Mouse (Mus musculus): ENCODE measurements at regions not wholly inside any gene's neighbourhood (a gene's known extent, or its start where the extent isn't known, plus 50 kb on each side); places are given as distances from the start of the nearest gene placed in this dataset.
A peak's percentile ranks its signal among the peaks of the same experiment; 100 is the strongest.

- Histone ChIP-seq H3K9me3 (ENCODE audit: control insufficient read depth, low read length) (no peaks in the 10 kb centered on the region), H3K4me3 (ENCODE audit: low read depth, low read length) (no peak overlapping the region), H3K27me3 (ENCODE audit: control insufficient read depth, insufficient read depth, low read length) (0 out of 2 replicates have a peak, but pooled peaks cover 2% of the 10 kb centered on the region), H3K27ac (ENCODE audit: low read depth, low read length) (no peak overlapping the region), H3K4me2 (no peak overlapping the region), H3K9ac (ENCODE audit: low read length) (no peak overlapping the region), H3K4me1 (ENCODE audit: control insufficient read depth, insufficient read depth, low read length) (peaks cover 12% of the 10 kb centered on the region), H3K36me3 (ENCODE audit: control insufficient read depth, insufficient read depth, low read length) (no peaks in the 10 kb centered on the region)
- WGBS: 83% methylated on average over 2 of the region's 2 CpGs
- no peak for ATAC-seq (ENCODE audit: low FRiP score)
- no peak for DNase-seq (ENCODE audit: low spot score, missing footprints)
Measured at GRCm38 (mm10) chr7:136127576-136127975, 411.4 kb upstream of the Mki67 start.

DNA sequence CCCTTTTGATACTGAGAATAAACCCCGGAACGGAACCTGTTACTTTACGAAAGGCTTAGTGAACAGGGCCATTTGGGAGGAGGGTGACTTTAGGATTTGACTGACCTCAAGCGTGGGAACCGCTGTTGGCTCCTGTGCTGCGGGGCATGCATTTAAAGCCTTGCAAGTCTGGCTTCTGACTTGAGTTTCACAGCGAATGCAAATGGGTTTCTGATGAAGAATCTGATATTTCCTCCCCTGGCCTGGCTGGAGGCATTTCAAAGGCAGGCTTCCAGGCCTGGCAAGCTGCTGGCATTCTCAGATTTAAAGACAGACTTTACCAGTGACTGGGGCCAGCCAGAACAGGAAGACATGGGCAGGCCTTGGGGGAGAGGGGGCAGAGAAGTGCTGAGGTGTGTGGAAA is 413.6 kb upstream of the Mki67 start:
- ATAC-seq (ENCODE audit: low FRiP score) (0 out of 2 replicates have a peak, but pooled peaks have one; percentile 44), DNase-seq (ENCODE audit: low spot score, missing footprints) (peak; percentile 86)
- WGBS: 15% methylated on average over 7 of the region's 7 CpGs
- Histone ChIP-seq H3K27ac (ENCODE audit: low read depth, low read length) (peak overlapping the region; percentile 20; the same call in 1 of the 2 replicates), H3K27me3 (ENCODE audit: control insufficient read depth, insufficient read depth, low read length) (0 out of 2 replicates have a peak, but pooled peaks cover 2% of the 10 kb centered on the region), H3K9me3 (ENCODE audit: control insufficient read depth, low read length) (no peaks in the 10 kb centered on the region), H3K4me2 (no peak overlapping the region), H3K4me1 (ENCODE audit: control insufficient read depth, insufficient read depth, low read length) (peaks cover 14% of the 10 kb centered on the region), H3K4me3 (ENCODE audit: low read depth, low read length) (no peak overlapping the region), H3K9ac (ENCODE audit: low read length) (no peak overlapping the region), H3K36me3 (ENCODE audit: control insufficient read depth, insufficient read depth, low read length) (no peaks in the 10 kb centered on the region)

DNA sequence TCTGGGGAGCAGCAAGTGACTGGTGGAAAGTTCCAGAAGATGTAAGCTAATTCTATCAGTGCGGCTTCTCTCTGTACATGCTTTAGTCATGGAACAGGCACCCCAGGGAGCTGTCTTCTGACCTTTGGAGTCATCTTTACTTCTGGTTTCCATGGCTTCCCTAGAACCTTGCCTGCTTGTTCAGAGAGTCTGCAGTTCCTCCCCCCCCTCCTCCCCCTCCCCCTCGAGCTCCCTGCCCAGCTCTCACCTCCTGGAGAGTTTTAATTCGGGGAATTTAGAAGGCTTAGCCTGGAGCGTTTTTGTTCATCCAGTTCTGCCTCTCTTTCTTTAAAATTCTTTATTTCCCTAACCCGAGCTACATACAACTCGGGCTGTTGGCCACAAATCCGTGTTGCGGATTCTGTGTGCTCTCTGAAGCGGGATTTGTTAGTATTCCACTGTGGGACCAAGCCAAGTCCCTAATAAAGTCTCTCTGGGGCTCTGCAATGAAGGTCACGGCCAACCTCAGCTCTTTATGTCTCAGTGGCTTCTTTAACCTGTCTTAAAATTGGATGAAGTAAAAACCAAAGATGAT is 414.6 kb upstream of the Mki67 start:
- Histone ChIP-seq H3K4me2 (no peak overlapping the region), H3K4me3 (ENCODE audit: low read depth, low read length) (no peak overlapping the region), H3K4me1 (ENCODE audit: control insufficient read depth, insufficient read depth, low read length) (peaks cover 15% of the 10 kb centered on the region), H3K27ac (ENCODE audit: low read depth, low read length) (no peak overlapping the region), H3K9ac (ENCODE audit: low read length) (no peak overlapping the region), H3K27me3 (ENCODE audit: control insufficient read depth, insufficient read depth, low read length) (no peaks in the 10 kb centered on the region), H3K9me3 (ENCODE audit: control insufficient read depth, low read length) (no peaks in the 10 kb centered on the region), H3K36me3 (ENCODE audit: control insufficient read depth, insufficient read depth, low read length) (no peaks in the 10 kb centered on the region)
- DNase-seq (ENCODE audit: low spot score, missing footprints): peak; percentile 84
- peak; percentile 58; the same call in 1 of the 2 replicates for ATAC-seq (ENCODE audit: low FRiP score)
- WGBS: 15% methylated on average over 10 of the region's 10 CpGs

DNA sequence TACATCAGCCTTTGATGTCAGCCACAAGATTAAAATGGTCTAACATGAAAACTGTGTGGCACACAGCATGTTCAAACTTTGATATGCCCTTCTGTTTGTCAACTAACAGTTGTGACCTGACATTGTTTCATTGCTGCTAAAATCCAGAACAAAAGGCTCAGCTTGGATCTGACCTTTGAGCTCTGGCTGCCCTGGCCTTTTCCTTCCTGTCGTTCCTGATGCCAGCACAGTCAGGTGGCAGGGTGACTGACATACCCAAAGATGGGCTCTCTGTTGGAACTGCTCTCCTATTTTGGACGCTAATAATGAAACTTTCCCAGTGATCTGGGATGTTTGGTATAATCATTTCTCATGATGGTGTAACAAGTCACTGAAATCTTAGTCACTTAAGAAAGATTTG is 416.8 kb upstream of the Mki67 start:
- Histone ChIP-seq H3K27me3 (ENCODE audit: control insufficient read depth, insufficient read depth, low read length) (no peaks in the 10 kb centered on the region), H3K4me3 (ENCODE audit: low read depth, low read length) (no peak overlapping the region), H3K9me3 (ENCODE audit: control insufficient read depth, low read length) (no peaks in the 10 kb centered on the region), H3K27ac (ENCODE audit: low read depth, low read length) (no peak overlapping the region), H3K4me2 (no peak overlapping the region), H3K4me1 (ENCODE audit: control insufficient read depth, insufficient read depth, low read length) (peaks cover 16% of the 10 kb centered on the region), H3K9ac (ENCODE audit: low read length) (no peak overlapping the region), H3K36me3 (ENCODE audit: control insufficient read depth, insufficient read depth, low read length) (no peaks in the 10 kb centered on the region)
- DNase-seq (ENCODE audit: low spot score, missing footprints) (peak; percentile 41), ATAC-seq (ENCODE audit: low FRiP score) (no peak)
- WGBS: 55% methylated on average over 2 of the region's 2 CpGs

DNA sequence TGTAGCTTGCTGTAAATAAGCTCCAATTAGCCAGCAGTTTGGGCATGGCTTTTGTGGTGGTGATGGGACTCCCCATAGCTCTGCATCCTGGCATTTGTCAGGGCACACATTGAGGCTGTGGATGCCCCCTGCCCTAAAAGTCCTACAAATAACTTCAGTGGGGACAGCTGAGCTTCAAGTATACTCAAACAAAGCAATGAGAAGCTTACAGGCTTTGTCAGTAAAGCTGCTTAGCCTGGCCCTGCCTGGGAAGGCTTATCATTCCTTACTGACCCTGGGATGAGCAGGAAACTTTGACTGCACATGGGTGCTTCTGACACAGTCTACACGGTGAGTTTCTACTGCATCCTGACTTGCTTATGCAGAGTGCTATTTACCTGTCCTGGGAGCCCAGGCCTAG is 420.5 kb upstream of the Mki67 start:
- H3K4me2 ChIP-seq: no peak overlapping the region
- peaks cover 8% of the 10 kb centered on the region; the same call in 1 of the 2 replicates for H3K4me1 ChIP-seq (ENCODE audit: control insufficient read depth, insufficient read depth, low read length)
- no peaks in the 10 kb centered on the region for H3K9me3 ChIP-seq (ENCODE audit: control insufficient read depth, low read length)
- H3K27ac ChIP-seq (ENCODE audit: low read depth, low read length): no peak overlapping the region
- no peak for ATAC-seq (ENCODE audit: low FRiP score)
- 35% methylated on average over 1 of the region's 1 CpGs for WGBS
- DNase-seq (ENCODE audit: low spot score, missing footprints): peak; percentile 83
- H3K9ac ChIP-seq (ENCODE audit: low read length): no peak overlapping the region
- no peaks in the 10 kb centered on the region for H3K36me3 ChIP-seq (ENCODE audit: control insufficient read depth, insufficient read depth, low read length)
- H3K27me3 ChIP-seq (ENCODE audit: control insufficient read depth, insufficient read depth, low read length): no peaks in the 10 kb centered on the region
- no peak overlapping the region for H3K4me3 ChIP-seq (ENCODE audit: low read depth, low read length)

GRCm38 (mm10) chr7:136137341-136137740 is 421.2 kb upstream of the Mki67 start:
- Histone ChIP-seq H3K36me3 (ENCODE audit: control insufficient read depth, insufficient read depth, low read length) (no peaks in the 10 kb centered on the region), H3K9me3 (ENCODE audit: control insufficient read depth, low read length) (no peaks in the 10 kb centered on the region), H3K4me3 (ENCODE audit: low read depth, low read length) (no peak overlapping the region), H3K9ac (ENCODE audit: low read length) (no peak overlapping the region), H3K27me3 (ENCODE audit: control insufficient read depth, insufficient read depth, low read length) (no peaks in the 10 kb centered on the region), H3K4me1 (ENCODE audit: control insufficient read depth, insufficient read depth, low read length) (peaks cover 8% of the 10 kb centered on the region; the same call in 1 of the 2 replicates), H3K4me2 (no peak overlapping the region), H3K27ac (ENCODE audit: low read depth, low read length) (no peak overlapping the region)
- ATAC-seq (ENCODE audit: low FRiP score) (no peak), DNase-seq (ENCODE audit: low spot score, missing footprints) (peak; percentile 83)
- 93% methylated on average over 2 of the region's 2 CpGs for WGBS

DNA sequence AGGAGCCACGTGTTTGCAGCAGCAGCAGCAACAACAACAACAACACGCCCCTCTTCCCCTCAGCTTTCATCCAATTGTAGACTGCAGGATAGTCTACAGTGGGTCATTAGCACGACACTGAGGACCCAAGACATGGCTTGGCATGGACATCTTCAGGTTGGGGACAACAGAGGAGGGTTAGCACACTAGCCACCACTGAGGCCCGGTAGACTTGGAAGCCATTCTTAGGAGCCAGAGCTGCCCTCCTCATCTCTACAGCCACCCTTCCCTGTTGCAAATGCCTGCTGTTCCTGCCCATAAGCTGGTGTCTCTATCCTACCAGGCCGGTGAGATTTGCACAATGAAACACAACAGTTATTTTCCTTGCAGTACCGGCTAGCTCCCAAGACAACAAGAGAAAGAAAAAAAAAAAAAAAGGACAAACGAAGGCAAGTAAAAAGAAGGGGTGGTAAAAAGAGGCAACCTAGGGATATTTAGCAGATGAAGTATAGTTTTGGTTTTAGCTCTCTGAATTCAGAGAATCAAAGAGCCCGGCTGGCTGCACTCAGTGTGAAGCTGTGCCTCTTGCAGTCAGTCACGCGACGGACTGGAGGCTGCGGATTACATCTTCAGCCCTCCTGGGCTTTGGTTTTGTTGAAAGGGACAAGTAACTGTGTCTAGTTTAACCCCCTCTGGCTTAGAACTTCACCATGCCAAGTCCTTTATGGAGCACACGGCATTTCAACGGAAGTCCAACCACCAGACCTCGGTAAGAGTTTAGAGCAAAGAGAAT is 421.9 kb upstream of the Mki67 start:
- Histone ChIP-seq H3K4me3 (ENCODE audit: low read depth, low read length) (no peak overlapping the region), H3K36me3 (ENCODE audit: control insufficient read depth, insufficient read depth, low read length) (no peaks in the 10 kb centered on the region), H3K4me1 (ENCODE audit: control insufficient read depth, insufficient read depth, low read length) (peaks cover 8% of the 10 kb centered on the region; the same call in 1 of the 2 replicates), H3K9ac (ENCODE audit: low read length) (no peak overlapping the region; the same call in 1 of the 2 replicates), H3K4me2 (no peak overlapping the region), H3K27me3 (ENCODE audit: control insufficient read depth, insufficient read depth, low read length) (no peaks in the 10 kb centered on the region), H3K9me3 (ENCODE audit: control insufficient read depth, low read length) (no peaks in the 10 kb centered on the region), H3K27ac (ENCODE audit: low read depth, low read length) (no peak overlapping the region)
- ATAC-seq (ENCODE audit: low FRiP score): no peak
- 43% methylated on average over 15 of the region's 15 CpGs for WGBS
- peak; percentile 85 for DNase-seq (ENCODE audit: low spot score, missing footprints)

DNA sequence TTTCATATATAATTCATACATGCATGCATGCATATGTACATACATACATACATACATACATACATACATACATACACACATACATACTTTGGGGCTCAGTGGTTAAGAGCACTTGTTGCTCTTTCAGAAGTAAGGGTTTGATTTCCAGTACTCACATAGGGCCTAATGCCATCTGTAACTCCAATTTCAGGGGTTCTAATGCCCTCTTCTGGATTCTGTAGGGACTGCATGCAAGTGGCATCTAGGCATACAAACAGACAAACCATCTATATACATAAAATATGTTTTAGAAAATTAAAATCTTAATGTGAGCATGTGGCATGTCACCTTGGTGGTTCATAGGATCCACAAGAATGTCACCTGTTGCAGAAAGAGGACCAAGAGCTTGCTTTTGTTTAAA is 426.7 kb upstream of the Mki67 start:
- Histone ChIP-seq H3K27me3 (ENCODE audit: control insufficient read depth, insufficient read depth, low read length) (no peaks in the 10 kb centered on the region), H3K4me1 (ENCODE audit: control insufficient read depth, insufficient read depth, low read length) (0 out of 2 replicates have a peak, but pooled peaks cover 5% of the 10 kb centered on the region), H3K27ac (ENCODE audit: low read depth, low read length) (no peak overlapping the region), H3K4me2 (no peak overlapping the region), H3K4me3 (ENCODE audit: low read depth, low read length) (no peak overlapping the region), H3K36me3 (ENCODE audit: control insufficient read depth, insufficient read depth, low read length) (no peaks in the 10 kb centered on the region), H3K9ac (ENCODE audit: low read length) (no peak overlapping the region), H3K9me3 (ENCODE audit: control insufficient read depth, low read length) (no peaks in the 10 kb centered on the region)
- DNase-seq (ENCODE audit: low spot score, missing footprints) (peak; percentile 76), ATAC-seq (ENCODE audit: low FRiP score) (no peak)

- Histone ChIP-seq H3K4me1 (ENCODE audit: control insufficient read depth, insufficient read depth, low read length) (peaks cover 6% of the 10 kb centered on the region; the same call in 1 of the 2 replicates), H3K27me3 (ENCODE audit: control insufficient read depth, insufficient read depth, low read length) (no peaks in the 10 kb centered on the region), H3K9me3 (ENCODE audit: control insufficient read depth, low read length) (no peaks in the 10 kb centered on the region), H3K36me3 (ENCODE audit: control insufficient read depth, insufficient read depth, low read length) (no peaks in the 10 kb centered on the region), H3K4me2 (no peak overlapping the region), H3K4me3 (ENCODE audit: low read depth, low read length) (no peak overlapping the region), H3K9ac (ENCODE audit: low read length) (no peak overlapping the region), H3K27ac (ENCODE audit: low read depth, low read length) (no peak overlapping the region)
- DNase-seq (ENCODE audit: low spot score, missing footprints): no peak
- ATAC-seq (ENCODE audit: low FRiP score): no peak
- WGBS: 69% methylated on average over 5 of the region's 5 CpGs
Measured at GRCm38 (mm10) chr7:136150196-136150595, 434.0 kb upstream of the Mki67 start.
